Mouse (Mus musculus): ENCODE measurements around the gene Mrpl58. TPM values are rescaled to one million over a fixed set of nuclear protein-coding genes. Genes with fewer than 3 reads are reported as not detected.
A peak's percentile ranks its signal among the peaks of the same experiment; 100 is the strongest.

Gene Mrpl58
- polyA plus RNA-seq, 1 experiment from 2014 or later: 145 TPM

DNA sequence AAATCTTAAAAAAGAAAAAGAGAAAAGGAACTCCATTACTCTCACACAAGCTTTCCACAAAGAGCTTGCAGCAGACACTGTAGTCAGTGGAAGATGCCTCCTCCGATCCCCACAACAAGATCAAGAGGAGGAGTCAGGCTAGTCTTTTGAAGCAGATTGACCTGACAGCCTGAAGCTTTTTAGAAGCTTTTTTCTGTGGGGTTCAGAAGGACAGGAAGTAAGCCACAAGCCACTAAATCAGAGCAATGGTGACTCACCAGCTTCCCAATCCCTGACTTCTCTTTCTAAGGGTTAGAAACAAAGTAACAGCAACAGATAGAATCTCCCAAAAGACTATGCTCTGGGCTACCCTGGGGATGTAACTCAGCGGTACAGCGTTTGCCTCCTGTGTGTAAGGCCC is 35.8 kb downstream of the Mrpl58 start:
- H3K36me3 ChIP-seq (ENCODE audit: control insufficient read depth, insufficient read depth): no peaks in the 10 kb centered on the region
- no peaks in the 10 kb centered on the region for H3K27me3 ChIP-seq (replicated peaks; ENCODE audit: control insufficient read depth, insufficient read depth, low read length)
- no peak overlapping the region for H3K27ac ChIP-seq (ENCODE audit: low read depth, low read length)
- H3K9me3 ChIP-seq (ENCODE audit: control insufficient read depth): no peaks in the 10 kb centered on the region
- WGBS: 83% methylated on average over 3 of the region's 3 CpGs
- ATAC-seq: no peak
- H3K4me3 ChIP-seq (ENCODE audit: low read depth, low read length): no peak overlapping the region
- no peak for TF ChIP-seq CTCF (IDR thresholded peaks at IDR 0.05; ENCODE audit: low read depth)
- no peaks in the 10 kb centered on the region for H3K4me1 ChIP-seq (replicated peaks; ENCODE audit: control insufficient read depth, insufficient read depth, low read length)
- no peak overlapping the region for H3K4me2 ChIP-seq (replicated peaks; ENCODE audit: low read depth)
- H3K9ac ChIP-seq (ENCODE audit: low read depth, low read length): no peak overlapping the region

DNA sequence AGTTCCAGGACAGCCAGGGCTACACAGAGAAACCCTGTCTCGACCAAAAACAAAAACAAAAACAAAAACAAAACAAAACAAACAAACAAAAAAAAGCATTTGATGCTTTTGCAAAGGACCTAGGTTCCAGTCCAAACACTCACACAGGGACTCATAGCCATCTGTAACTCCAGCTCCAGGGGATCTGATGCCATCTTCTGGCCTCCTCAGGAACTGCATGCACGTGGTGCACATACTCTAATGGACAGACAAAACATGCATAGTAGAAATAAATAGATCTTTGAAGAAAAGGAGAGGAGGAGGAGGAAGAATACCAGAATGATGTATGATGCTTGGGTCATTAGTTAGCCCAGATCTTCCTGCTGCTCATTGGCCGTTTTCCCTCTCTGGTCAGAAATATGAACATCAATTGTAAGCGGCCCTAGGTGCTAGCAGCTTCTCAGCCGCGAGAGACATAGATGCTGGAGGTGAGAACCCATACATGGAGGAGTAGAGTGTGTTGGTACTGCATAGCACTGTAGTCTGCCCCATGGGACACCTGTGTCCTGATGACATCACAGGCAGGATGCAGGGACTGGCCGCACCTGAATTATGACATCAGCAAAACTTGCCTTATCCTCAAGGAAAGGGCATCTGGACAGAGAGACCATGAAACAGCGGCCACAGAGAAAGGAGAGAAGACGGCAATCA is 36.5 kb downstream of the Mrpl58 start, which contains the start of gene Trim80:
Trim80 (plus strand) TSS at position 640 of the 690 bp plus-strand sequence.
- Histone ChIP-seq H3K9me3 (ENCODE audit: control insufficient read depth) (no peaks in the 10 kb centered on the region), H3K4me1 (replicated peaks; ENCODE audit: control insufficient read depth, insufficient read depth, low read length) (no peaks in the 10 kb centered on the region), H3K36me3 (ENCODE audit: control insufficient read depth, insufficient read depth) (no peaks in the 10 kb centered on the region), H3K27ac (ENCODE audit: low read depth, low read length) (no peak within 1 kb of the TSS), H3K4me3 (ENCODE audit: low read depth, low read length) (no peak within 1 kb of the TSS), H3K4me2 (replicated peaks; ENCODE audit: low read depth) (no peak within 1 kb of the TSS), H3K9ac (ENCODE audit: low read depth, low read length) (no peak within 1 kb of the TSS), H3K27me3 (replicated peaks; ENCODE audit: control insufficient read depth, insufficient read depth, low read length) (no peaks in the 10 kb centered on the region)
- ATAC-seq: no peak
- peak; percentile 50 for TF ChIP-seq CTCF (IDR thresholded peaks at IDR 0.05; ENCODE audit: low read depth)
- 92% methylated on average over 9 of the region's 9 CpGs for WGBS

DNA sequence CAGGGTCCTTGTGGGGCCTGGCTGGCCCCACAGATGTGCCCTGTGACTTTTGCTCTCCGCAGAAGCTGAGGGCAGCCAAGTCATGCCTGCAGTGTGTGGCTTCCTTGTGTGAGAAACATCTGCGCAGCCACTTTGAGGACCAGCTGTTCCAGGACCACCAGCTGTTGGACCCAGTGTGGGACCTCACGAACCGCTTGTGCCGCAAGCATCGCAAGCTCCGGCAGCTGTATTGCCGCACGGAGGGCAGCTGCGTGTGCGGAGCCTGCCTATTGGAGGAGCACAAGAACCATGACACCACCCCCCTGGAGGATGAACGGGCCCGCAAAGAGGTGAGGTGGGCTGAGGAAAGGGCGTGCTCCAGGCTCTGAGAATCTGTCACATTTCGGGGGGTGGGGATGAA is 37.9 kb downstream of the Mrpl58 start:
- no peak overlapping the region for H3K9ac ChIP-seq (ENCODE audit: low read depth, low read length)
- TF ChIP-seq CTCF (IDR thresholded peaks at IDR 0.05; ENCODE audit: low read depth): no peak
- no peak for ATAC-seq
- no peak overlapping the region for H3K4me2 ChIP-seq (replicated peaks; ENCODE audit: low read depth)
- 56% methylated on average over 15 of the region's 15 CpGs for WGBS
- no peak overlapping the region for H3K27ac ChIP-seq (ENCODE audit: low read depth, low read length)
- no peaks in the 10 kb centered on the region for H3K4me1 ChIP-seq (replicated peaks; ENCODE audit: control insufficient read depth, insufficient read depth, low read length)
- H3K36me3 ChIP-seq (ENCODE audit: control insufficient read depth, insufficient read depth): no peaks in the 10 kb centered on the region
- H3K4me3 ChIP-seq (ENCODE audit: low read depth, low read length): no peak overlapping the region
- no peaks in the 10 kb centered on the region for H3K27me3 ChIP-seq (replicated peaks; ENCODE audit: control insufficient read depth, insufficient read depth, low read length)
- H3K9me3 ChIP-seq (ENCODE audit: control insufficient read depth): no peaks in the 10 kb centered on the region

DNA sequence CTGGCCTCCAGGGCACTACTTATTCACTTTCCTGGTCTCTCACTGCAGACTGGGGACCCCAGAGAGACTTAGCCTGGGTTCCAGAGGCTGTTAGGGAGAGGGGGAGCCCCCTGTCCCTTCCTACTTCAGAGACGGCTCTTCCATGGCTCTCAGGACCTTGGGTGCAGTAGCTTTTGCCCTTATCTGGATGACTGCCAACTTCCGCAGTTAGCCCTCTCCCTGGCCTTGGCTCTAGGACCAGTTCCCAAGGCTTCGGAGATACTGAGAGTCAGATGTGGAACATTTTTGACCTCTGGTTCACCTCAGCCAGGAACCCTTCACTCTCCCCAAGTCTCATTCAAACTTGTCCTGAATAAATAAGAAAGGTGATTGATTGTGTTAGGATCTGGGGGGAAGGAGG is 43.4 kb downstream of the Mrpl58 start:
- peak overlapping the region; percentile 48 for H3K4me2 ChIP-seq (replicated peaks; ENCODE audit: low read depth)
- no peak for ATAC-seq

DNA sequence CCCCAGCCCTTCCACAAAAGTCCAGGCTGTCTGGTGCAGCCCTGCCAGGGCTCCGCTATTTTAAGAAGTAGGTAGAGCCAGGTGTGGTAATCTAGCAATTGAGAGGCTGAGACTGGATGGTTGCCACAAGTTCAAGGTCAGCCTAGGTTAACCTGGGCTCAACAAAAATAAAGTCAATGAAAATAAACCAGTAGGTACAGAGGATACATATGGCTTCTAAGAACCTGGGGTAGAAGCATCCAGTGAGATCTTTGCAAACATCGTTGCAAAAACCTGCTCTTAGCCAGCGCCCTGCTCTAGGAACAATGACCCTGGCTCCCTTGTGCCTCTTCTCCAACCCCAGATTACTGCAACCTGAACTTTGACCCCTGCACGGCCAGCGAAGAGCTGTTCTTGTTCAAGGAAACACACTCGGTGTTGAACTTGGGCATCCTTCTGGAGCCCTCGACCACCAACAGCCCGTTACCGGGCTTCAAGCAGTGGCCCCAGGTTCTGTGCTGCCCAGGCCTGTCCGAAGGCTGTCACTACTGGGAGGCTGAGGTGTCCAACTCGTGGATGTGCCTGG is 43.9 kb downstream of the Mrpl58 start:
- Histone ChIP-seq H3K36me3 (ENCODE audit: control insufficient read depth, insufficient read depth) (no peaks in the 10 kb centered on the region), H3K4me1 (replicated peaks; ENCODE audit: control insufficient read depth, insufficient read depth, low read length) (peaks cover 16% of the 10 kb centered on the region; the same call in 1 of the 2 replicates), H3K27me3 (replicated peaks; ENCODE audit: control insufficient read depth, insufficient read depth, low read length) (no peaks in the 10 kb centered on the region), H3K4me2 (replicated peaks; ENCODE audit: low read depth) (peak overlapping the region; percentile 48), H3K9me3 (ENCODE audit: control insufficient read depth) (no peaks in the 10 kb centered on the region), H3K4me3 (ENCODE audit: low read depth, low read length) (no peak overlapping the region), H3K27ac (ENCODE audit: low read depth, low read length) (peak overlapping the region; percentile 87), H3K9ac (ENCODE audit: low read depth, low read length) (peak overlapping the region; percentile 34; the same call in 1 of the 2 replicates)
- 48% methylated on average over 11 of the region's 11 CpGs for WGBS
- ATAC-seq: peak; percentile 14
- TF ChIP-seq CTCF (IDR thresholded peaks at IDR 0.05; ENCODE audit: low read depth): no peak

More for the DNA sequence above, 43.4 kb downstream of the Mrpl58 start:
- WGBS: 26% methylated on average over 3 of the region's 3 CpGs
- Histone ChIP-seq H3K4me1 (replicated peaks; ENCODE audit: control insufficient read depth, insufficient read depth, low read length) (peaks cover 16% of the 10 kb centered on the region; the same call in 1 of the 2 replicates), H3K9me3 (ENCODE audit: control insufficient read depth) (no peaks in the 10 kb centered on the region), H3K27ac (ENCODE audit: low read depth, low read length) (peak overlapping the region; percentile 87), H3K4me3 (ENCODE audit: low read depth, low read length) (no peak overlapping the region), H3K36me3 (ENCODE audit: control insufficient read depth, insufficient read depth) (no peaks in the 10 kb centered on the region), H3K9ac (ENCODE audit: low read depth, low read length) (peak overlapping the region; percentile 34; the same call in 1 of the 2 replicates), H3K27me3 (replicated peaks; ENCODE audit: control insufficient read depth, insufficient read depth, low read length) (no peaks in the 10 kb centered on the region)
- no peak for TF ChIP-seq CTCF (IDR thresholded peaks at IDR 0.05; ENCODE audit: low read depth)

DNA sequence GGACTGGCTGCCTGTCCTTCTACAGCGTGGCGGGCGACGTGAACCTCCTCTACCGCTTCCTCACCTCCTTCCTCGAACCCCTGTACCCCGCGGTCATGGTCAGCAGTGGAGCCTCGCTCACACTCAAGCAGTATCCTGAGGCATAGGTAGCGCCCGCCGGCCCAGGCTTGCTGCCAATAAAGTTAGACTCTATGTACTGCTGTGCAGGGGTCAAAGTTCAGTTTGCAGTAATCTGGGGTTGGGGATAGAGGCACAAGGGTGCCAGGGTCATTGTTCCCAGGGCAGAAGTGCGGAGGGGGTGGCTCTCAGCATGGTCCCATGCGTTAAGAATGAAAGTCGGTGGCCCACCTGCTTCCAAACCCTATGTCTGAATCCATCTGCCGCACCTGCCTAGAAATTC is 44.5 kb downstream of the Mrpl58 start:
- no peaks in the 10 kb centered on the region for H3K9me3 ChIP-seq (ENCODE audit: control insufficient read depth)
- 0 out of 2 replicates have a peak overlapping the region, but pooled peaks have one; percentile 17 for H3K9ac ChIP-seq (ENCODE audit: low read depth, low read length)
- H3K27ac ChIP-seq (ENCODE audit: low read depth, low read length): peak overlapping the region; percentile 87
- no peak overlapping the region for H3K4me3 ChIP-seq (ENCODE audit: low read depth, low read length)
- H3K4me1 ChIP-seq (replicated peaks; ENCODE audit: control insufficient read depth, insufficient read depth, low read length): peaks cover 16% of the 10 kb centered on the region; the same call in 1 of the 2 replicates
- no peaks in the 10 kb centered on the region for H3K27me3 ChIP-seq (replicated peaks; ENCODE audit: control insufficient read depth, insufficient read depth, low read length)
- peak; percentile 60 for ATAC-seq
- no peak for TF ChIP-seq CTCF (IDR thresholded peaks at IDR 0.05; ENCODE audit: low read depth)
- H3K4me2 ChIP-seq (replicated peaks; ENCODE audit: low read depth): peak overlapping the region; percentile 48
- 47% methylated on average over 16 of the region's 16 CpGs for WGBS
- H3K36me3 ChIP-seq (ENCODE audit: control insufficient read depth, insufficient read depth): no peaks in the 10 kb centered on the region

Measured in intestine, postnatal 0 days (tissue).